Mouse (Mus musculus) intestine, embryonic 14.5 days (tissue): ENCODE results near the gene Tkt. TPM values are rescaled to one million over a fixed set of nuclear protein-coding genes. Genes with fewer than 3 reads are reported as not detected.

ENCODE experiments used
- ATAC-seq: fragments of 200-750 bp; cut with Nextera tagmentation; replicated peaks from 2 replicates; pipeline ENCODE4 v1.8.0; 2017; ENCODE audit warnings: low read depth, moderate number of reproducible peaks, moderate TSS enrichment, moderate library complexity; ENCODE audit not compliant: low FRiP score, low TSS enrichment
- DNase-seq: peaks from one replicate; pipeline ENCODE4 v3.0.0-alpha.2; 2018; ENCODE audit warnings: low spot score
- H3K27ac ChIP-seq: fragments of 300-500 bp; sonication (generic); 2 replicates; pipeline ENCODE4 v1.5.1; 2014; ENCODE audit warnings: low read depth, mild to moderate bottlenecking, control low read depth
- H3K27me3 ChIP-seq: fragments of 300-500 bp; sonication (generic); replicated peaks from 2 replicates; pipeline ENCODE4 v1.6.1; 2014; ENCODE audit warnings: low read length, control low read depth; ENCODE audit not compliant: control insufficient read depth, insufficient read depth
- H3K36me3 ChIP-seq: fragments of 300-500 bp; sonication (generic); 2 replicates; pipeline ENCODE4 v1.6.1; 2014; ENCODE audit warnings: low read length, control low read depth; ENCODE audit not compliant: control insufficient read depth, insufficient read depth
- H3K4me1 ChIP-seq: fragments of 300-500 bp; sonication (generic); replicated peaks from 2 replicates; pipeline ENCODE4 v1.6.1; 2014; ENCODE audit warnings: low read length, control low read depth, mixed read lengths; ENCODE audit not compliant: control insufficient read depth, insufficient read depth
- H3K4me2 ChIP-seq: fragments of 300-500 bp; sonication (generic); 2 replicates; pipeline ENCODE4 v1.6.1; 2014; ENCODE audit warnings: low read length
- H3K4me3 ChIP-seq: fragments of 300-500 bp; sonication (generic); 2 replicates; pipeline ENCODE4 v1.5.1; 2014; ENCODE audit warnings: low read depth, low read length, control low read depth, mixed read lengths
- H3K9ac ChIP-seq: fragments of 300-500 bp; sonication (generic); 2 replicates; pipeline ENCODE4 v1.6.1; 2014; ENCODE audit warnings: mild to moderate bottlenecking, low read length
- H3K9me3 ChIP-seq: fragments of 300-500 bp; sonication (generic); 2 replicates; pipeline ENCODE4 v1.6.1; 2016; ENCODE audit warnings: low read length, control low read depth; ENCODE audit not compliant: control insufficient read depth
- WGBS: fragments of 180-500 bp; shearing (Covaris S2); extraction: QIAGEN DNeasy Blood & Tissue Kit; methylation state at CpG from one replicate; pipeline ENCODE4 v1.1.7; 2014; 5-methylcytosine and 5-hydroxymethylcytosine counted together
- polyA plus RNA-seq: library from polyadenylated mRNA; unstranded; fragments of >200 nt; fragmentation: Nextera tagmentation; extraction: Ambion mirVana; gene quantifications from 2 replicates; pipeline ENCODE4 v1.2.1, GENCODE M21; 2014

The Tkt gene
- 134 and 167 TPM in 2 replicates for polyA plus RNA-seq

DNA sequence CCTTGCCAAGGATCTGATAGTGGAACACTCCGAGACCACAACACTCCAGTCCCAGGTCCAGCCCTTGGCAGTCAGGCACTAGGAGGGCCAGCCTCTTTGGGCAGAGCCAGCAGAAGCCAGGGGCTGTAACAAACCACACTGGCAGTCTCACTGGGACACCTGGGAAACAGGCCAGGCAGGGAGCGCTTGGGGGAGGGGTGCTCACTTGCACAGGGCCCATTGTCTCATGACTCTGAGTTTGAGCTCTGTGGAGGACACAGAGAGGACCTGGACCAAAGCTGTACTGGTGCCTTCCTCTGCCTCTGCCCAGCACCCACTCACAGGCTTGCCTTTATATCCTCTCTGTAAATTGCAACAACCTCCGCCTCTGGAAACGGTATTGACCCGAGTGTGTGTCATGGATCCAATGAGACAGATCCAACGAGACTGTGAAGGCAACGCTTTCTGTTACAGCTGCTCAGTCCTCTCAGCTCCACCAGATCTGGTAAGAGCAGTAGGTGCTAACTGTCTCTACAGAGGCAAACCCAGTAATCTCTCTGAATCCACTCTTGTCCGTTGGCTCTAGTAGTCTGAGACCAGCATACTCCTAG lies at the start of gene Tkt:
TSS of gene Tkt (plus strand) at position 229 of the 590 bp plus-strand sequence.
- H3K4me3 ChIP-seq = peak within 1 kb of the TSS; percentile 88
- WGBS = 26% methylated on average over 8 of the region's 8 CpGs
- H3K9ac ChIP-seq = peak within 1 kb of the TSS; percentile 93
- no peaks in the 10 kb centered on the region for H3K9me3 ChIP-seq
- H3K27ac ChIP-seq = peak within 1 kb of the TSS; percentile 93
- DNase-seq = peak; percentile 65
- no peaks in the 10 kb centered on the region for H3K27me3 ChIP-seq
- no peaks in the 10 kb centered on the region for H3K36me3 ChIP-seq
- ATAC-seq = no peak
- H3K4me2 ChIP-seq = peak within 1 kb of the TSS; percentile 77
- H3K4me1 ChIP-seq = peaks cover 22% of the 10 kb centered on the region

DNA sequence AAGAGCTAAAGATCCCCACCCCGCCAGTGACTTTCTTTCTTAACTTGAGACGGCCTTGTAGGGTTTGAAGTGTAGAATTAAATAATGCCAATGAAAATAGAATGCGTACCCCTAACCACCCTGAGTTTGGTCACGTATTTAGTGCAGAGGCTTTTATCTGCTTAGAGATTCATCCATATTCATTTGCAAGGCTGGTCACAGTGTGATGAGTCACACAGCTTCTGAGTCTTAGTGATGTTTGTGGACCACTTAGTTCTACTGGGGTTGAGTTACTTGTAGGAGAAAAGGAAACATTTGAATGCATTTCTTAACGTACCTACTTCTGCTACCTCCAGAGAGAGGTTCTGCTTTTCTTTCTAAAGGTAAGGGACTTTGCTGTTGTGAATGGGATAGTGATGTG lies 43.2 kb upstream of the Tkt start:
- peaks cover 70% of the 10 kb centered on the region for H3K36me3 ChIP-seq
- H3K27ac ChIP-seq = no peak overlapping the region
- H3K4me1 ChIP-seq = no peaks in the 10 kb centered on the region
- H3K4me3 ChIP-seq = no peak overlapping the region
- no peak for ATAC-seq
- no peak overlapping the region for H3K9ac ChIP-seq
- DNase-seq = no peak
- H3K4me2 ChIP-seq = no peak overlapping the region
- H3K9me3 ChIP-seq = no peaks in the 10 kb centered on the region
- 94% methylated on average over 5 of the region's 5 CpGs for WGBS
- H3K27me3 ChIP-seq = no peaks in the 10 kb centered on the region

DNA sequence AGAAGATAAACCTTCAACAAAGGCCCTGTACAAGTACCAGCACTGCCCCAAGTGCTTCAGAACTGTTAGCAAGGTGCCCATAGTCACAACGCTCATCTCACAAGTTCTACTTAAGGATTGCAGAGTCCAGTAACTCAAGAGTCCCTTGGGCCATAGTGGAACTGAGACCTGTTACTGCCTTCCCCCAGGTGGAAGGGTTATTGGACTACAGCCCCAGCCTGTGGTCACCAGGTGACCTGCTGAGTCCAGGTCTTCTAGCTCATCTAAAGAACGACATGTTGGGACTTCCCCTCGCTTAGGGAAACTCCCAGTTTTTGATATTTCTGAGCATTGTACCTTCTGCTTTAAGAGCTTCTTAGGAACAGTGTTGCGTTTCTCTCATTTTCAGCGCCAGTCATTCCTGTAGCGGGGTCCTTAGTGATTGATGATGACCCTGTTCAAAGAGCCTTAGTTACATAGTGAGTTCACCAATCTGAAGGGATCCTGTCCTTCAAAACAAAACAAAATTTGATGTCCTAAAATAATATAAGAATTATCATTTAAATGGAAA lies 37.9 kb upstream of the Tkt start:
- H3K27ac ChIP-seq = no peak overlapping the region
- no peaks in the 10 kb centered on the region for H3K27me3 ChIP-seq
- H3K4me2 ChIP-seq = no peak overlapping the region
- H3K9ac ChIP-seq = no peak overlapping the region
- no peaks in the 10 kb centered on the region for H3K9me3 ChIP-seq
- no peaks in the 10 kb centered on the region for H3K4me1 ChIP-seq
- WGBS = 93% methylated on average over 6 of the region's 6 CpGs
- no peak overlapping the region for H3K4me3 ChIP-seq
- H3K36me3 ChIP-seq = peaks cover 84% of the 10 kb centered on the region
- ATAC-seq (no peak), DNase-seq (no peak)

DNA sequence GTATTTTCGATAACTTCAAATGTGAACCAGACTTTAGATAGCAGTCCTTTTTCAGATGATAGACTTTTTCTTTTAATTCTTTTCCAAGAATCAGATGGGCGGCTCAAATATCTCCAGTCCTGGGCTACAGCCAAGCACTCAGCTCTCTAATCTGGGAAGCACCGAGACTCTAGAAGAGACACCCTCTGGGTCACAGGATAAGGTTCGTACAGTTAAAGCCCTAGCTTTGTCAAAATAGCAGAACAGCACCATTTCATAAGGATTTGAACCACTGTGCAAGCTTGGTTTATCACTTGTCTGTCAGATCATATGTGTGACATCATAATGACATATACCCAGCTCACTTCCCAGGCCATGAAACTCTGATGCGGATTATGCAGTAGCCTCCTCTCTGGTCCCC lies 35.3 kb upstream of the Tkt start:
- DNase-seq (no peak), ATAC-seq (no peak)
- Histone ChIP-seq H3K27me3 (no peaks in the 10 kb centered on the region), H3K4me3 (no peak overlapping the region), H3K4me1 (no peaks in the 10 kb centered on the region), H3K27ac (no peak overlapping the region), H3K9me3 (no peaks in the 10 kb centered on the region), H3K9ac (no peak overlapping the region), H3K4me2 (no peak overlapping the region), H3K36me3 (peaks cover 71% of the 10 kb centered on the region)
- WGBS = 88% methylated on average over 5 of the region's 5 CpGs

DNA sequence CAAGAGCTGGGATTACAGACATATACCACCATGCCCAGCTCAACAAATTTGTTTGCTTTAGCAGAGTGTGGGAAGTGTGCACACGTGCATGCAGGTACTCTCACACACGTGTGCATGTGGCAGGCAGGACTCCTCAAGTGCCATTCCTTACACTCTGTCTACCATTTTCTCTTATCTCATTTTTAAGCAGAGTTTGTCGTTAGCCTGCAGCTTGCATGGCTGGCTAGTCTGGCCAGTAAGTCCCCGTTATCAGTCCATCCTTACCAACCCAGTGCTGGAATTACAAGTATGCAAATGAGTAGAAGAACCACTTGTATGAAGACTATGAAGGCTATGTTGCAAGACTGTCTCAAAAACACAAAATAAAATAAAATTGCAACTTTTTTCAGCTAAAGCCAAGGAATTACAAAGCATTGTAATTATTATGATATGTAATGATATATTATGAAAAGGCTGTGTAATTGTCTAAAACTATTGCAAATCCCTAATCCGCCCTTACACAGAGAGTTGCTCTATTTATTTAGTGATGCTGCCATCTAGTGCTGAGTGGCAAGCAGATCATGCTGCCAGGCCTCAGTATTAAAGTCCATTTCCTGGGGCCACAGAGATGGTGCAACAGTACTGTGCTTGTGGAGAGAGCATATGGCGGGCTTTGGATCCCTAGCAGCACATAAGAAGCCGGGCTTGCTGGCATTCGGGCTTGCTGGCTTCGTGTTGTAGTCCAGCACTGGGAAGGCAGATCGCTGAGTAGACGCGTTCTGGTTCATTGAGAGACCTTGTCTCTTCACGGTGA lies 32.0 kb upstream of the Tkt start:
- Histone ChIP-seq H3K9me3 (no peaks in the 10 kb centered on the region), H3K9ac (no peak overlapping the region), H3K36me3 (peaks cover 80% of the 10 kb centered on the region), H3K4me2 (no peak overlapping the region), H3K4me1 (no peaks in the 10 kb centered on the region), H3K27me3 (no peaks in the 10 kb centered on the region), H3K27ac (no peak overlapping the region), H3K4me3 (no peak overlapping the region)
- ATAC-seq (0 out of 2 replicates have a peak, but pooled peaks have one; percentile 70), DNase-seq (no peak)
- 82% methylated on average over 13 of the region's 13 CpGs for WGBS

DNA sequence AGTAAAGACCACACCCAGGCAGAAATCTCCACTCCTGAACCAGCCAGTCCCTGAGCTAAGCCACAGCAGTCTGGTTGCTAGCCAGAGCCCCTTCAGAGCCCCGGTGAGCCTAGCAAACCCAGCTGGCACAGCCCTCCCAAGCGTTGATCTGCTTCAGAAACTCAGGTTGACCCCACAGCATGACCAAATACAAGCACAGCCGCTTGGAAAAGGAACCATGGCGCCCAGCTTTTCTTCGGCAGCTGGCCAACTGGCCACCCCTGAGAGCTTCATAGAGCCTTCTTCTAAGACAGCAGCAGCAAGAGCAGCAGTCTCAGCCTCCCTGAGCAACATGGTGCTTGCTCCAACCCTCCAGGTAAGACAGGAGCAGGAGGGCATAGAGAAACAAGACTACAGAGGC lies 28.8 kb upstream of the Tkt start:
- no peak for DNase-seq
- Histone ChIP-seq H3K9me3 (no peaks in the 10 kb centered on the region), H3K27me3 (no peaks in the 10 kb centered on the region), H3K4me2 (no peak overlapping the region), H3K4me3 (no peak overlapping the region), H3K4me1 (no peaks in the 10 kb centered on the region), H3K9ac (no peak overlapping the region), H3K27ac (no peak overlapping the region), H3K36me3 (peaks cover 81% of the 10 kb centered on the region)
- 93% methylated on average over 5 of the region's 5 CpGs for WGBS
- ATAC-seq = no peak

DNA sequence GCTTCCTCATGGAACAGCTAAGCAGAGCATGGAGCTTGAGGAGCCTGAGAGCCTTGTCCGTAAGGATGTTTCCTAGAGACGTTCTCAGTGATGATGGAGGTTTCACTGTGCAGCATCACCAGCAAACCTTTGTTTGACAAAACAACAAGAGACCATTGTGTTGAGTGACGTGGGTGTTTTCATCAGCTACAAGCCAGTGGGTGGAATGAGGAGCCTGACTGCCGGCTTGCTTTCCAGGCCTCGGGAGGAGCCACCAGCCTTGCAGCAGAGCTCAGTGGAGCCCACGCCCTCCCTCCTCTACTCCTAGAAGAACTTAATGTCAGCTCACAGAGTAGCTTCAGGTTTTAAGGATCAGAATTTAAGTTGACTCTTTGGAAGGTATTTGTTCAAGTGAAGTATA lies 24.8 kb upstream of the Tkt start:
- H3K9ac ChIP-seq = no peak overlapping the region
- 86% methylated on average over 6 of the region's 6 CpGs for WGBS
- H3K36me3 ChIP-seq = peaks cover 88% of the 10 kb centered on the region

DNA sequence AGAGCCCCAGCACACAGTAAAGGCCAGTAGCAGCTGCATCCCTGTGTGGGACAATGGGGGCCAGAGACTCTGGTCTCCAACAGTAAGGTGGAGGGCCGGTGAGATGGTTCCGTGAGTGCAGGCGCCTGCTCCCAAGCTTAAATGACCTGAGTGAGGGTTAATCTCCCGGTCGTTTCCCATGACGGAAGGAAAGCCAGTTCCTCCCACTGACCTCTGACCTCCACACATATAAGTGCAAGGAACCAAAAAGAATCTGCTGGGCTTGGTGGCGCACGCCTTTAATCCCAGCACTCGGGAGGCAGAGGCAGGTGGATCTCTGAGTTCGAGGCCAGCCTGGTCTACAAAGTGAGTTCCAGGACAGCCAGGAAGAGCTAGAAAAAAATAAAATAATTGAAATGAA lies 19.8 kb upstream of the Tkt start:
- Histone ChIP-seq H3K9me3 (no peaks in the 10 kb centered on the region), H3K36me3 (peaks cover 39% of the 10 kb centered on the region), H3K4me3 (no peak overlapping the region), H3K4me1 (no peaks in the 10 kb centered on the region), H3K9ac (no peak overlapping the region), H3K27ac (no peak overlapping the region), H3K4me2 (no peak overlapping the region), H3K27me3 (no peaks in the 10 kb centered on the region)
- no peak for ATAC-seq
- 89% methylated on average over 10 of the region's 10 CpGs for WGBS
- no peak for DNase-seq

More for the DNA sequence above, 24.8 kb upstream of the Tkt start:
- Histone ChIP-seq H3K4me3 (no peak overlapping the region), H3K27ac (no peak overlapping the region), H3K27me3 (no peaks in the 10 kb centered on the region), H3K4me1 (no peaks in the 10 kb centered on the region), H3K4me2 (no peak overlapping the region), H3K9me3 (no peaks in the 10 kb centered on the region)
- DNase-seq = no peak
- ATAC-seq = no peak
